Mouse (Mus musculus) embryonic facial prominence, embryonic 14.5 days (tissue): ENCODE results near the gene Vezt. TPM values are rescaled to one million over a fixed set of nuclear protein-coding genes. Genes with fewer than 3 reads are reported as not detected.

Experiments used
- ATAC-seq: fragments of 200-750 bp; cut with Nextera tagmentation; 2 replicates; pipeline ENCODE4 v1.8.0; 2017; ENCODE audit warnings: low read depth, moderate number of reproducible peaks, moderate TSS enrichment
- DNase-seq: peaks from one replicate; pipeline ENCODE4 v3.0.0-alpha.2; 2015; ENCODE audit warnings: low spot score
- H3K27ac ChIP-seq: fragments of 300-500 bp; sonication (generic); replicated peaks from 2 replicates; pipeline ENCODE4 v1.5.1; 2014; ENCODE audit warnings: low read depth, mild to moderate bottlenecking, low read length, moderate library complexity
- H3K27me3 ChIP-seq: fragments of 300-500 bp; sonication (generic); replicated peaks from 2 replicates; pipeline ENCODE4 v1.6.1; 2014; ENCODE audit warnings: low read length; ENCODE audit not compliant: control insufficient read depth, insufficient read depth
- H3K36me3 ChIP-seq: fragments of 300-500 bp; sonication (generic); 2 replicates; pipeline ENCODE4 v1.6.1; 2014; ENCODE audit warnings: low read length, mixed read lengths; ENCODE audit not compliant: control insufficient read depth, insufficient read depth
- H3K4me1 ChIP-seq: fragments of 300-500 bp; sonication (generic); 2 replicates; pipeline ENCODE4 v1.6.1; 2014; ENCODE audit warnings: antibody characterized with exemption, low read length; ENCODE audit not compliant: control insufficient read depth, insufficient read depth
- H3K4me2 ChIP-seq: fragments of 300-500 bp; sonication (generic); 2 replicates; pipeline ENCODE4 v1.6.1; 2014; ENCODE audit warnings: low read depth, mild to moderate bottlenecking, low read length, moderate library complexity, mixed read lengths
- H3K4me3 ChIP-seq: fragments of 300-500 bp; sonication (generic); 2 replicates; pipeline ENCODE4 v1.5.1; 2014; ENCODE audit warnings: low read depth, mild to moderate bottlenecking, low read length
- H3K9ac ChIP-seq: fragments of 300-500 bp; sonication (generic); 2 replicates; pipeline ENCODE4 v1.6.1; 2014; ENCODE audit warnings: low read depth, mild to moderate bottlenecking, low read length, moderate library complexity, mixed read lengths
- H3K9me3 ChIP-seq: fragments of 300-500 bp; sonication (generic); 2 replicates; pipeline ENCODE4 v1.6.1; 2016; ENCODE audit warnings: low read length; ENCODE audit not compliant: control insufficient read depth
- WGBS: fragments of 180-500 bp; shearing (Covaris S2); extraction: QIAGEN DNeasy Blood & Tissue Kit; methylation state at CpG from one replicate; pipeline ENCODE4 v1.1.7; 2014; 5-methylcytosine and 5-hydroxymethylcytosine counted together
- polyA plus RNA-seq: library from polyadenylated mRNA; unstranded; fragments of >200 nt; fragmentation: Nextera tagmentation; extraction: Ambion mirVana; gene quantifications from 2 replicates; pipeline ENCODE4 v1.2.1, GENCODE M21; 2014

The Vezt gene
- polyA plus RNA-seq, 1 experiment from 2014 or later = 29.0 TPM

DNA sequence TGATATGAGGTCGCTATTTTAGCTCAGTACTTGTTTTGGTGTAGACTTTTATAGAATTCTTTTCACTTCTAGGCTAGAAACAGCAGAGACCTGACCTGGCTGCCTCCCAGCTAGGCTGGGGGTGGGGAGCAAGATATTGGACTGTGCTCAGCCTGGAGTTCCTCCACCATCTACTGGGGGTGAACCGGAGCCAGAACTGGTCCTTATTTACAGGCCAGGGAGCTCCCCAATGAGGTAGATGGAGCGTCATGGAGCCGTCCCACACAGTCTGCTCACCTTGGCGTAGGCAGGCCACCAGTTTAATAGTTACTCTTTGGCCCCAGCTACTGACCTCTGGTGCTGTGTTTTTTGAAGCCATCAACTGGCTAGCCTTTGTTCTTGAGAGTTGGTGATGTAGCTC is 33.1 kb upstream of the Vezt start:
- H3K27me3 ChIP-seq = no peaks in the 10 kb centered on the region
- no peak overlapping the region for H3K9ac ChIP-seq
- H3K4me3 ChIP-seq = no peak overlapping the region
- no peaks in the 10 kb centered on the region for H3K9me3 ChIP-seq
- H3K36me3 ChIP-seq = no peaks in the 10 kb centered on the region
- ATAC-seq (no peak), DNase-seq (no peak)
- no peak overlapping the region for H3K27ac ChIP-seq
- H3K4me2 ChIP-seq = no peak overlapping the region
- WGBS = 87% methylated on average over 5 of the region's 5 CpGs
- peaks cover 14% of the 10 kb centered on the region for H3K4me1 ChIP-seq

DNA sequence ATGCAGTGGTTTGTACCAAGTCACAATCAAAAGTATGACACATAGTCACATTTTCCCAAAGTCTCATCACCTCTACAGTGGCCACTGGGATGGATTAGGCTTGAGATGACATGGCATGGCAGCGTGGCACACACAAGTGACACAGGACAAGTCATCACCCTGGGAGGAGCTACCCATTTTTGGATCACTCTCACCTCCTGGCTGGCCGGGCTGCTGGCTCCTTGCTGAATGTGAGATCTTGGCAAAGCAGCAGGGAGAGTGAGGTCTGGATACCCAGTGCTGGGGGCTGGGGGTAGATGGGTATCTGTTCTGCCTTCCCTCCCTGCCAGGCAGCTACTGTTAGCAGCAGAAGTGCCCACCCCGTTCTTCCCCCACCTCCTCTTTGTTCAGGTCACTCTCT is 31.3 kb upstream of the Vezt start:
- Histone ChIP-seq H3K36me3 (no peaks in the 10 kb centered on the region), H3K4me2 (no peak overlapping the region)
- 77% methylated on average over 3 of the region's 3 CpGs for WGBS

DNA sequence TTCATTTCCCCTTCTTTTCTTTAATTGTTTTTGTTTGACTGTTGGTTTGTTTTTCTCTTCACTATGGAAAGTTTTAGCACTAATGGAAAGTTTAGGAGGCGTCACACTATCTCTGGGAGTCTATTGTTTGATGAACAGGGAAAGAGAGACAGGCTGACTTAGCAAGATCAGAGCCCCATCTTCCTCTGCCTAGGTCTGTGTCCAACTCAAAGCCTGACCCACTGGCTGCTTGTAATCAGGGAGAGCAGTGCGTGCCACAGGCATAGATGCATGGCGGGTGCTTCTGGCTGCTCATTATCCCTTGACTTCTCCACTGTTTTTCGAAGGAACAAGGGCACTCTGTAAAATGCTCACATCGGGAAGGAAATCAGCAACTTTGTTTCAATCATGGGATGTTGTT is 26.7 kb upstream of the Vezt start:
- H3K27ac ChIP-seq = no peak overlapping the region
- H3K4me3 ChIP-seq = no peak overlapping the region
- ATAC-seq = no peak
- no peaks in the 10 kb centered on the region for H3K9me3 ChIP-seq
- H3K27me3 ChIP-seq = no peaks in the 10 kb centered on the region
- WGBS = 62% methylated on average over 5 of the region's 5 CpGs
- no peaks in the 10 kb centered on the region for H3K36me3 ChIP-seq
- DNase-seq = no peak
- H3K9ac ChIP-seq = no peak overlapping the region
- no peak overlapping the region for H3K4me2 ChIP-seq
- 0 out of 2 replicates have a peak, but pooled peaks cover 3% of the 10 kb centered on the region for H3K4me1 ChIP-seq

More for the DNA sequence above, 31.3 kb upstream of the Vezt start:
- Histone ChIP-seq H3K4me3 (no peak overlapping the region), H3K9ac (no peak overlapping the region), H3K27me3 (no peaks in the 10 kb centered on the region), H3K9me3 (no peaks in the 10 kb centered on the region), H3K4me1 (0 out of 2 replicates have a peak, but pooled peaks cover 4% of the 10 kb centered on the region), H3K27ac (no peak overlapping the region)
- DNase-seq (no peak), ATAC-seq (no peak)

DNA sequence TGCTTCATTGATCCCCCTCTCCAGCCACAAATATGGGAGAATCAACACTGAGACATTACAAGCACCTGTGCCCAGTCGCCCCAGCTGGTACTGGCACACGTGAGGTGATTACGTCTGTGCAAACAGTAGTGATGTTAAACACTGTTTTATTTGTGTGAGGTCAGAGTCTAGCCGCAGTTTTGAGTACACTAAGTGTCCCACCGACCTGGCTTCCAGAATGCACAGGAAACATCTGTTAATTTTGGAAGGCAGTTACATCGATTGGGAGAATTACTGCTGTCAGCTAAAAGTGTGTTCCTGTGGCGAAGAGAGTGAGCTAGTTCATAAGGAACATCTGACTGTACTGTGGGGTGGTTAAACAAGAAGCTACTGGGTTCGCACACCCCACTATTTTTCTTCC is 24.6 kb upstream of the Vezt start:
- H3K27ac ChIP-seq = no peak overlapping the region
- ATAC-seq = no peak
- 59% methylated on average over 8 of the region's 8 CpGs for WGBS

DNA sequence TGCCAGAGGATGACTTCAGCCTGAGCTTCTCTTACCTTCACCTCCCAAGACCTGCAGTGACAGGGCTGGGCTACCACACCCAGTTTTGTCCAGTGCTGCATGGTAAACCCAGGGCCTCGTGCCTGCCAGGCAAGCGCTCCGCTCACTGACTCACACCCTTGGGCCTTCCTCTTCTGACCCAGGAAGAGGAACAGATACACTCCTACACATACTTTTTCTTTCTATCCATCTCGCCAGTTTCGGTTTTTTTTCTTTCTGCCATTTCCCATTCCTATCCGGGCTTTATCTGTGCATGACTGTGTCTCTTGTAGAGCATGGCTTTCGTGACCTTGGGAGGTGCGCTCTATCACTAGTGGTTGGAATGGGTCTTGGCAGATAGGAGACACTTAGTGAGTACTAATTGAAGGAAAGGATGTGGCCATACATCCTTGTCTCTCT is 24.0 kb upstream of the Vezt start:
- Histone ChIP-seq H3K4me2 (no peak overlapping the region), H3K4me1 (no peaks in the 10 kb centered on the region), H3K9me3 (no peaks in the 10 kb centered on the region), H3K27me3 (no peaks in the 10 kb centered on the region), H3K36me3 (no peaks in the 10 kb centered on the region), H3K4me3 (no peak overlapping the region), H3K9ac (no peak overlapping the region), H3K27ac (no peak overlapping the region)
- DNase-seq (no peak), ATAC-seq (no peak)
- 91% methylated on average over 8 of the region's 8 CpGs for WGBS

More for the DNA sequence above, 24.6 kb upstream of the Vezt start:
- Histone ChIP-seq H3K27me3 (no peaks in the 10 kb centered on the region), H3K4me2 (no peak overlapping the region), H3K4me3 (no peak overlapping the region), H3K36me3 (no peaks in the 10 kb centered on the region), H3K9ac (no peak overlapping the region), H3K9me3 (no peaks in the 10 kb centered on the region), H3K4me1 (no peaks in the 10 kb centered on the region)
- DNase-seq = no peak

DNA sequence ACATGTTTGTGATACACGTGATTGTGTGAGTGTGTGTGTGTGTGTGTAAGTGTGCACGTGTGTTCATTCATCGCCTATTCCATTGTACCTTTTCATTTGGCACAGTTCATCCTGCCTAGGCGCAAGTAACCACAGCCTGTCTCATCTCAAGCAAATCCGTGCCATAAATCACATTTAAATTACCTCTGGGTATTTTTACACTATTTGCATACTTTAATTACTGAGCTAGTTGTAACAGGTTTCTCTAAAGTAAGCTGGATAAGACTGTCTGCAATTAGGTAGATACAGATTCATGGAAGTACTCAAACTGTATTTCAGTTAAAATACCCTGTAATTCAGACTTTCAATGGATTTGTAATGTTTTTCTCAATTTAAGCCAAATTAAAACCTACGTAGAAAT is 20.9 kb upstream of the Vezt start:
- no peaks in the 10 kb centered on the region for H3K27me3 ChIP-seq
- 89% methylated on average over 6 of the region's 6 CpGs for WGBS
- no peaks in the 10 kb centered on the region for H3K9me3 ChIP-seq
- H3K4me3 ChIP-seq = no peak overlapping the region
- no peak for ATAC-seq
- no peak overlapping the region for H3K9ac ChIP-seq
- H3K4me2 ChIP-seq = no peak overlapping the region
- no peak overlapping the region for H3K27ac ChIP-seq
- no peaks in the 10 kb centered on the region for H3K4me1 ChIP-seq
- DNase-seq = no peak
- H3K36me3 ChIP-seq = no peaks in the 10 kb centered on the region

DNA sequence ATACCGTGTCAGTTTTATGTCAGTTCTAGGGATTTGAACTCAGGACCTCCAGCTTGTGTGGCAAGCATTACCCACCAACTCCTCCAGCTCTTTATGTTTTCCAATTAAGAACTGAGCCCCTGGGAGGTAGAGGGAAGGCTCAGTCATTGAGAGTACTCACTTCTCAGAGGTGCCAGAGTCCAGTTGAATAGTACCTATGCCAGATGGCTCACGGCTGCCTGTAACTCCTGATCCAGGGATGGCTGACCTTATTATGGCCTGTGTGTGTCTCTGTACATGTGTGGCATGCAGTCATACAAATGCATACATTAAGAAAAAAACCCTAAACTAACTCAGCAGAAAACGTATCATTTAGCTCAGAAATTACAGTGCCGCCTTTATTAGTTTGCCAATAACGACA is 15.1 kb upstream of the Vezt start:
- DNase-seq (no peak), ATAC-seq (no peak)

DNA sequence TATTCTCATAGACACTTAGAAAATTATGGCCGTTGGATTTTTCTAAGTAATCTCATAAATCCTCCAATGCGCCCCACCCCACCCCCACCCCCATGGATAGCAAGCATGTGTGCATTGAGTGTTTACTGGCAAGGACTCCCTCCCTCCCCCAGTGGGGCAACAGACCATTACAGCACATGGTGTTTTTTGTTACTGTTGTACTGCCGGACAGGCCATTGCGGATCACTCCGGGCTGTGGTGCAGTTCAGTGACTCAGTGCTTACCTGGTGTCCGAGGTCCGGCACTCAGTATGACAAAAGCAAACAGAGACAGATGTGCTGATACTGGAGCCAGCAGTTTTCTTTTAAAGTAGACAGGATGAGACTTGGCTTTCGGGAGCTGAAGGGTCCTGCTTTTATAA is 13.5 kb upstream of the Vezt start:
- H3K4me2 ChIP-seq = no peak overlapping the region
- no peaks in the 10 kb centered on the region for H3K9me3 ChIP-seq
- 76% methylated on average over 8 of the region's 8 CpGs for WGBS
- no peak overlapping the region for H3K9ac ChIP-seq
- no peaks in the 10 kb centered on the region for H3K27me3 ChIP-seq
- DNase-seq (no peak), ATAC-seq (no peak)
- H3K4me1 ChIP-seq = no peaks in the 10 kb centered on the region
- no peak overlapping the region for H3K4me3 ChIP-seq
- H3K36me3 ChIP-seq = peaks cover 13% of the 10 kb centered on the region
- H3K27ac ChIP-seq = no peak overlapping the region

More for the DNA sequence above, 15.1 kb upstream of the Vezt start:
- H3K9ac ChIP-seq = no peak overlapping the region
- no peak overlapping the region for H3K4me3 ChIP-seq
- H3K27ac ChIP-seq = no peak overlapping the region
- H3K9me3 ChIP-seq = no peaks in the 10 kb centered on the region
- no peaks in the 10 kb centered on the region for H3K4me1 ChIP-seq
- H3K4me2 ChIP-seq = no peak overlapping the region
- no peaks in the 10 kb centered on the region for H3K36me3 ChIP-seq
- 86% methylated on average over 5 of the region's 5 CpGs for WGBS
- H3K27me3 ChIP-seq = no peaks in the 10 kb centered on the region

DNA sequence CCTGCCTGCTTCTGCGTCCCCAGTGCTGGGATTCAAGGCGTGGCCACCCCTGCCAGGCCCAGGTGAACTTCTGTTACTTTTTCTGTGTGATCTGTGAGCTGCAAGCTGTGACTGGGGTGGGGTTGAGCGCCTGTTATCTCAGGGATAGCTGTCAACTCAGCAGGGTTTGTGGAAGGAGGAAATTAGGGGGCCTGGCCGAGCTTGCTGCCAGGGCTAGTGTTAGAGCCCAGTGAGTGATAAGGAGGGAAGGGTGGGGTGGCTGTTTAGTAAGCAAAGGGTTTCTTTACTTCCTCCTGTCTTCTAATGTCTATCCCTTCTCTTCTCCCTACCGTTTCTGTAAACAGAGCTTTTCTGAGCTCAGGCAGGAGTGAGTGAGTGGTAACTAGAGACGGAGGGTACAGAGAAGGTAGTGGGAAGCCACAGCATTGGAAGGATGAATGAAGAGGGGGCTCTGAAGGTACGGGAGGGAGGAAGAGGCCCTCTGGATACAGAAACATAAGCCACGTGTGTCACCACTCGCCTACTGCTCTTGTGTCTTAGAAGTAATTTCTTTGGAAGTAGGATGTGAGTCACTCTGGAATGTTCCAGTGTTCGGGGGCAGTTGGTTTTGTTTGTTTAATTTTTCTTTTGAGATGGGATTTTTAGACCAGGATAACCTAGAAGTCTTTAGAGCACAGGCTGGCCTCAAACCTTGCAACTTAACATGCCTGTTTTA is 12.4 kb upstream of the Vezt start:
- no peak overlapping the region for H3K27ac ChIP-seq
- no peak overlapping the region for H3K9ac ChIP-seq
- ATAC-seq = no peak
- WGBS = 59% methylated on average over 10 of the region's 10 CpGs
- DNase-seq = no peak
- no peaks in the 10 kb centered on the region for H3K27me3 ChIP-seq
- H3K4me1 ChIP-seq = no peaks in the 10 kb centered on the region
- H3K36me3 ChIP-seq = peaks cover 16% of the 10 kb centered on the region
- no peaks in the 10 kb centered on the region for H3K9me3 ChIP-seq
- no peak overlapping the region for H3K4me2 ChIP-seq
- H3K4me3 ChIP-seq = no peak overlapping the region
